Mouse (Mus musculus) testis, adult 2 months (tissue): ENCODE measurements around the gene Crhr1.

Source experiments
- CTCF ChIP-seq: fragments of 200-500 bp; IDR thresholded peaks from 2 replicates; pipeline ENCODE4 v1.5.1; 2012; ENCODE audit warnings: low read depth, mild to moderate bottlenecking, inconsistent platforms, low read length, moderate library complexity; ENCODE audit not compliant: control insufficient read depth, insufficient read depth, insufficient replicate concordance
- POLR2A ChIP-seq: fragments of 200-500 bp; IDR thresholded peaks from 2 replicates; pipeline ENCODE4 v1.6.1; 2012; ENCODE audit warnings: low read depth, mild to moderate bottlenecking, inconsistent platforms, low read length, moderate library complexity; ENCODE audit not compliant: control insufficient read depth

DNA sequence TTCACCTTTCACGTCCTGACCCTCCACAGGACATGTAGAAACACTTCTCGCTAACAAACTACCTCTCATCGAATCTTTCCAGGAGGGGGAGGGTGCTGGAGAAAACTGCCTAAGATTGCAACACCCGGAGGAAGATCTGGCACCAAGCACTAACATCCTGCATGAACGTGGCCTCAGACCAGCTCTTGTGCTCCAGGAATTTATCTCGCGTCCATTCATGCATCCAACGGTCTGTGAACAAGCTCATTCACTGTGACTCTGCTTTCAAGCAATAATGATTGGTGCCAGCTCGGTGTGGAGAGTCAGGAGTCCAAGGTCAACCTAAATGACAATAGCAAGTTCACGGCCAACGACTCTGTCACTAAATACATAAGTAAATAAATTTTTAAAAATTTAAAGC lies 20.8 kb upstream of the Crhr1 start:
- TF ChIP-seq CTCF (no peak), POLR2A (no peak)
